Mouse (Mus musculus): Measurements from ENCODE around the gene Nxnl2. TPM values are rescaled to one million over a fixed set of nuclear protein-coding genes. Genes with fewer than 3 reads are reported as not detected.

Gene Nxnl2
- polyA plus RNA-seq, 3 experiments from 2014 or later = 0.69 TPM; not detected in 2

Other genes with a start within 250 kb of the Nxnl2 start
- 10 to 100 TPM; 38.9 to 41.7 (median 40.0) TPM for gene Spin1, start 70.1 kb upstream of the Nxnl2 start, polyA plus RNA-seq (2017; shearing (Covaris generic))
- under 1 TPM in 1 of 3 experiments, not detected in 2; 0.24 TPM for gene S1pr3, start 237.6 kb downstream of the Nxnl2 start, polyA plus RNA-seq (2017; shearing (Covaris generic))